In the genomic region with DNA sequence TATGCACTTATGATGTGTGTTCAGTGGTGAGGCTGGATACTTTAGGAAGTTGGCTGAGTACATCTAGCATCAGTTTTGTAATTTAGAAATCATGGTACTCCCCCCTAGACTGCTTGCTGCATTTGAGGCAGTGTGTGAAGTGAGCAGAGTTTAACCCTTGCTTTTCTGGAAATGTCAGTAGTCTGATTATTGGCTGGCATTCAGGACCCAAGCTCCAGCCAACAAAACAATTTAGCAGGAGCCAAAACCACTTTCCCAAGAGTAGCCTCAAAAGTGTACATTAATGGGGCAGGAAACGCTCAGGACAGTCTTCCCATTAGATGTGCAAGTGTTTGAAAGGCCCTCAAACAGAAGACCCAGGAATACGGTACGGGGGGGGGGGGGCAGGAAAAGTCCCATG, we compare ENCODE assay signal across 27 mouse cellular contexts.
"Had no signal": no experiment of that assay in that cellular context is flagged by ENCODE, and none has a peak within 500 bp of the region (broad histone marks: within the 10 kb centered on the region; RNA-seq: fewer than 3 reads in every experiment).

No protein-coding gene starts in this region.

- H3K27ac ChIP-seq: gastrocnemius, adult 2 months; heart, adult 2 months; heart, embryonic 13.5 days; heart, embryonic 15.5 days; hindbrain, embryonic 10.5 days; hindbrain, embryonic 12.5 days; hindbrain, embryonic 14.5 days; intestine, embryonic 15.5 days; layer of hippocampus, adult 2 months; limb, embryonic 13.5 days; limb, embryonic 15.5 days; liver, embryonic 12.5 days; liver, embryonic 14.5 days had no signal

- H3K4me3 ChIP-seq: gastrocnemius, adult 2 months; heart, adult 2 months; heart, embryonic 13.5 days; heart, embryonic 15.5 days; hindbrain, embryonic 10.5 days; hindbrain, embryonic 12.5 days; intestine, embryonic 15.5 days; layer of hippocampus, adult 2 months; limb, embryonic 13.5 days; limb, embryonic 15.5 days; liver, embryonic 12.5 days had no signal

- H3K27me3 ChIP-seq: heart, embryonic 13.5 days; heart, embryonic 15.5 days; hindbrain, embryonic 12.5 days; intestine, embryonic 15.5 days; limb, embryonic 13.5 days; limb, embryonic 15.5 days had no signal

- H3K9me3 ChIP-seq: heart, embryonic 13.5 days; heart, embryonic 15.5 days; hindbrain, embryonic 10.5 days; hindbrain, embryonic 12.5 days; intestine, embryonic 15.5 days; limb, embryonic 13.5 days; limb, embryonic 15.5 days; liver, embryonic 12.5 days had no signal

- H3K4me2 ChIP-seq: heart, embryonic 11.5 days; heart, embryonic 13.5 days; heart, embryonic 15.5 days; hindbrain, embryonic 12.5 days; hindbrain, embryonic 14.5 days; intestine, embryonic 15.5 days; limb, embryonic 13.5 days; limb, embryonic 15.5 days; liver, embryonic 12.5 days had no signal

- ATAC-seq: hindbrain, embryonic 16.5 days; inflammation-experienced regulatory T-cells, adult 6 months; intestine, embryonic 15.5 days; intestine, postnatal 0 days; liver, embryonic 12.5 days had no signal

- DNase-seq: gastrocnemius, adult 2 months; gastrocnemius, postnatal 10 days; gastrocnemius, postnatal 25 days; heart, adult 2 months; heart, postnatal 14 days; heart, postnatal 4 days; kidney, adult 18-20 months; kidney, adult 8-10 months; kidney, postnatal 10 days; kidney, postnatal 25 days; kidney, postnatal 4 days; left cerebral cortex, postnatal 4 days had no signal

- H3K9ac ChIP-seq: heart, embryonic 13.5 days; heart, embryonic 15.5 days; hindbrain, embryonic 12.5 days; hindbrain, embryonic 14.5 days; intestine, embryonic 15.5 days; limb, embryonic 13.5 days; limb, embryonic 15.5 days; liver, embryonic 12.5 days; liver, embryonic 14.5 days had no signal

- H3K36me3 ChIP-seq: heart, embryonic 13.5 days; heart, embryonic 15.5 days; hindbrain, embryonic 10.5 days; hindbrain, embryonic 12.5 days; intestine, embryonic 15.5 days; limb, embryonic 13.5 days; limb, embryonic 15.5 days; liver, embryonic 12.5 days had no signal
